Mouse (Mus musculus): ENCODE results near the gene Zmat5. TPM values are rescaled to one million over a fixed set of nuclear protein-coding genes. Genes with fewer than 3 reads are reported as not detected.
"Not testable (repeated sequence)": the region's sequence is repeated elsewhere in the genome, so short reads cannot be mapped to it uniquely, and the experiment has no call there.

The Zmat5 gene
- total RNA-seq, 1 experiment from 2014 or later = 8.8 TPM

GRCm38 (mm10) chr11:4687027-4687426 is 17.5 kb upstream of the Zmat5 start:
- ATAC-seq (replicated peaks; ENCODE audit: insufficient number of reproducible peaks, low FRiP score, low TSS enrichment, poor library complexity, severe bottlenecking) = no peak

- no peak for ATAC-seq (replicated peaks; ENCODE audit: insufficient number of reproducible peaks, low FRiP score, low TSS enrichment, poor library complexity, severe bottlenecking)
These were observed 16.6 kb upstream of the Zmat5 start for GRCm38 (mm10) chr11:4687874-4688273.

- ATAC-seq (replicated peaks; ENCODE audit: insufficient number of reproducible peaks, low FRiP score, low TSS enrichment, poor library complexity, severe bottlenecking) = no peak
These were observed 15.7 kb upstream of the Zmat5 start for GRCm38 (mm10) chr11:4688632-4689380.

GRCm38 (mm10) chr11:4690353-4690752 is 14.1 kb upstream of the Zmat5 start:
- ATAC-seq (replicated peaks; ENCODE audit: insufficient number of reproducible peaks, low FRiP score, low TSS enrichment, poor library complexity, severe bottlenecking) = no peak

GRCm38 (mm10) chr11:4691213-4691612 is 13.3 kb upstream of the Zmat5 start:
- ATAC-seq (replicated peaks; ENCODE audit: insufficient number of reproducible peaks, low FRiP score, low TSS enrichment, poor library complexity, severe bottlenecking) = no peak

GRCm38 (mm10) chr11:4692162-4692561 is 12.3 kb upstream of the Zmat5 start:
- ATAC-seq (replicated peaks; ENCODE audit: insufficient number of reproducible peaks, low FRiP score, low TSS enrichment, poor library complexity, severe bottlenecking) = no peak

- ATAC-seq (replicated peaks; ENCODE audit: insufficient number of reproducible peaks, low FRiP score, low TSS enrichment, poor library complexity, severe bottlenecking) = no peak
These were observed 7.2 kb upstream of the Zmat5 start for GRCm38 (mm10) chr11:4697043-4697983.

GRCm38 (mm10) chr11:4700726-4701125 is 3.8 kb upstream of the Zmat5 start:
- no peak for ATAC-seq (replicated peaks; ENCODE audit: insufficient number of reproducible peaks, low FRiP score, low TSS enrichment, poor library complexity, severe bottlenecking)

GRCm38 (mm10) chr11:4703688-4704071 is 798 bp upstream of the Zmat5 start:
- ATAC-seq (replicated peaks; ENCODE audit: insufficient number of reproducible peaks, low FRiP score, low TSS enrichment, poor library complexity, severe bottlenecking) = no peak; the same call in 1 of the 2 replicates

- ATAC-seq (replicated peaks; ENCODE audit: insufficient number of reproducible peaks, low FRiP score, low TSS enrichment, poor library complexity, severe bottlenecking) = no peak
These were observed 700 bp downstream of the Zmat5 start for GRCm38 (mm10) chr11:4705178-4705577.

- ATAC-seq (replicated peaks; ENCODE audit: insufficient number of reproducible peaks, low FRiP score, low TSS enrichment, poor library complexity, severe bottlenecking) = not testable (repeated sequence)
These were observed 5.7 kb downstream of the Zmat5 start for GRCm38 (mm10) chr11:4710188-4710587.

- ATAC-seq (replicated peaks; ENCODE audit: insufficient number of reproducible peaks, low FRiP score, low TSS enrichment, poor library complexity, severe bottlenecking) = no peak
These were observed 8.3 kb downstream of the Zmat5 start for GRCm38 (mm10) chr11:4712822-4713221.

GRCm38 (mm10) chr11:4714727-4715126 is 10.2 kb downstream of the Zmat5 start:
- ATAC-seq (replicated peaks; ENCODE audit: insufficient number of reproducible peaks, low FRiP score, low TSS enrichment, poor library complexity, severe bottlenecking) = peak; percentile 77

GRCm38 (mm10) chr11:4715596-4715995 is 11.1 kb downstream of the Zmat5 start:
- ATAC-seq (replicated peaks; ENCODE audit: insufficient number of reproducible peaks, low FRiP score, low TSS enrichment, poor library complexity, severe bottlenecking) = no peak

- ATAC-seq (replicated peaks; ENCODE audit: insufficient number of reproducible peaks, low FRiP score, low TSS enrichment, poor library complexity, severe bottlenecking) = no peak
These were observed 12.2 kb downstream of the Zmat5 start for GRCm38 (mm10) chr11:4716530-4717236.

- ATAC-seq (replicated peaks; ENCODE audit: insufficient number of reproducible peaks, low FRiP score, low TSS enrichment, poor library complexity, severe bottlenecking) = no peak
These were observed 14.1 kb downstream of the Zmat5 start for GRCm38 (mm10) chr11:4718548-4718947.

GRCm38 (mm10) chr11:4719961-4720360 is 15.5 kb downstream of the Zmat5 start:
- no peak for ATAC-seq (replicated peaks; ENCODE audit: insufficient number of reproducible peaks, low FRiP score, low TSS enrichment, poor library complexity, severe bottlenecking)

- no peak for ATAC-seq (replicated peaks; ENCODE audit: insufficient number of reproducible peaks, low FRiP score, low TSS enrichment, poor library complexity, severe bottlenecking)
These were observed 15.9 kb downstream of the Zmat5 start for GRCm38 (mm10) chr11:4720393-4720792.

- no peak for ATAC-seq (replicated peaks; ENCODE audit: insufficient number of reproducible peaks, low FRiP score, low TSS enrichment, poor library complexity, severe bottlenecking)
These were observed 16.6 kb downstream of the Zmat5 start for GRCm38 (mm10) chr11:4720900-4721580.
